In genomic region chr5:128711847-128712246, GRCm38 (mm10) we compare ENCODE assay signal across 13 mouse cellular contexts. TPM values are rescaled to one million over a fixed set of nuclear protein-coding genes. Genes with fewer than 3 reads are reported as not detected.
DNase-seq lines count a peak whose midpoint lies in the region; ATAC-seq and TF ChIP-seq lines count a peak whose summit lies in the region.
"Had no signal": no experiment of that assay in that cellular context is flagged by ENCODE, and none has a peak within 500 bp of the region (broad histone marks: within the 10 kb centered on the region; RNA-seq: fewer than 3 reads in every experiment).

No protein-coding gene starts in this region.

- no peaks in the 10 kb centered on the region for H3K4me1 ChIP-seq in hindbrain, postnatal 0 days (ENCODE audit: insufficient read depth, low read length)
- H3K4me1 ChIP-seq in hindbrain, embryonic 13.5 days (replicated peaks): 0 out of 2 replicates have a peak, but pooled peaks cover 2% of the 10 kb centered on the region
- H3K4me1 ChIP-seq in ES-E14 (ENCODE audit: control insufficient read depth in 2 of 2, insufficient read depth in 2 of 2, low read length in 2 of 2, poor library complexity in 1 of 2): peaks cover 0 to 2% of the 10 kb centered on the region in 2 experiments; a peak in 2 of 4 replicates
- H3K4me1 ChIP-seq: forebrain, embryonic 15.5 days; hindbrain, embryonic 15.5 days; liver, embryonic 15.5 days had no signal

- WGBS in hindbrain, postnatal 0 days: 89% methylated on average over 6 of the region's 6 CpGs
- WGBS in hindbrain, embryonic 13.5 days: 89% methylated on average over 6 of the region's 6 CpGs

- H3K4me2 ChIP-seq in hindbrain, postnatal 0 days (ENCODE audit: low read depth, low read length): no peak overlapping the region
- H3K4me2 ChIP-seq in hindbrain, embryonic 13.5 days: no peak overlapping the region
- H3K4me2 ChIP-seq: forebrain, embryonic 15.5 days; hindbrain, embryonic 15.5 days; liver, embryonic 15.5 days had no signal

- no peaks in the 10 kb centered on the region for H3K36me3 ChIP-seq in hindbrain, postnatal 0 days (ENCODE audit: insufficient read depth, low read length)
- no peaks in the 10 kb centered on the region for H3K36me3 ChIP-seq in hindbrain, embryonic 13.5 days
- H3K36me3 ChIP-seq in ES-E14 (ENCODE audit: control insufficient read depth, insufficient read depth, low read length, poor library complexity, severe bottlenecking): no peaks in the 10 kb centered on the region
- H3K36me3 ChIP-seq: forebrain, embryonic 15.5 days; hindbrain, embryonic 15.5 days; liver, embryonic 15.5 days had no signal

- no peaks in the 10 kb centered on the region for H3K9me3 ChIP-seq in hindbrain, postnatal 0 days (ENCODE audit: low read length)
- H3K9me3 ChIP-seq in hindbrain, embryonic 13.5 days: no peaks in the 10 kb centered on the region
- no peaks in the 10 kb centered on the region for H3K9me3 ChIP-seq in ES-E14 (ENCODE audit: control insufficient read depth, insufficient read depth, low read depth, low read length)
- H3K9me3 ChIP-seq: forebrain, embryonic 15.5 days; hindbrain, embryonic 15.5 days had no signal

- in situ Hi-C loops in ES-E14 (cut with MboI; ENCODE audit: low sequenced_read_pairs in 2 of 2, unreplicated experiment in 2 of 2): no loop called here

- no peaks in the 10 kb centered on the region for H3K27me3 ChIP-seq in hindbrain, postnatal 0 days (ENCODE audit: insufficient read depth, low read length)
- H3K27me3 ChIP-seq in hindbrain, embryonic 13.5 days: no peaks in the 10 kb centered on the region
- H3K27me3 ChIP-seq: forebrain, embryonic 15.5 days; hindbrain, embryonic 15.5 days; liver, embryonic 15.5 days had no signal

- no peak overlapping the region for H3K4me3 ChIP-seq in hindbrain, postnatal 0 days (ENCODE audit: low read length)
- H3K4me3 ChIP-seq in hindbrain, embryonic 13.5 days: no peak overlapping the region
- no peak overlapping the region for H3K4me3 ChIP-seq in ES-E14 (ENCODE audit: insufficient read depth in 1 of 2, low read depth in 1 of 2, low read length in 2 of 2, poor library complexity in 1 of 2, severe bottlenecking in 1 of 2)
- H3K4me3 ChIP-seq: forebrain, embryonic 15.5 days; hindbrain, embryonic 15.5 days; liver, embryonic 15.5 days had no signal

- no peak for ATAC-seq in hindbrain, postnatal 0 days
- no peak for ATAC-seq in hindbrain, embryonic 13.5 days (ENCODE audit: low FRiP score)
- ATAC-seq: forebrain, embryonic 15.5 days had no signal

- no peak overlapping the region for H3K27ac ChIP-seq in hindbrain, postnatal 0 days
- no peak overlapping the region for H3K27ac ChIP-seq in hindbrain, embryonic 13.5 days
- H3K27ac ChIP-seq in ES-E14 (ENCODE audit: insufficient read depth, low read depth, low read length, poor library complexity, severe bottlenecking): no peak overlapping the region
- H3K27ac ChIP-seq: forebrain, embryonic 15.5 days; hindbrain, embryonic 15.5 days; liver, embryonic 15.5 days had no signal

- peak; percentile 64 for TF ChIP-seq CTCF in hindbrain, postnatal 0 days (IDR thresholded peaks at IDR 0.05; ENCODE audit: low read depth)

- H3K9ac ChIP-seq in hindbrain, postnatal 0 days (replicated peaks; ENCODE audit: low read length): no peak overlapping the region
- no peak overlapping the region for H3K9ac ChIP-seq in hindbrain, embryonic 13.5 days
- H3K9ac ChIP-seq in ES-E14 (ENCODE audit: insufficient read depth, low read depth, low read length, poor library complexity, severe bottlenecking): no peak overlapping the region
- H3K9ac ChIP-seq: forebrain, embryonic 15.5 days; hindbrain, embryonic 15.5 days; liver, embryonic 15.5 days had no signal

- DNase-seq in hindbrain, postnatal 0 days (ENCODE audit: low spot score): peak; percentile 44
- peak; percentile 21 for DNase-seq in lung, postnatal 36 days
- DNase-seq in lung, adult 18-20 months: no peak
- DNase-seq in ES-E14 (ENCODE audit: low read depth, low spot score): peak; percentile 60
- peak; percentile 37 for DNase-seq in embryo, embryonic 11 days
- no peak for DNase-seq in B cell, adult 2 months
- DNase-seq: heart, adult 18-20 months had no signal

TF ChIP-seq in ES-E14, 5 proteins besides CTCF, POLR2A, EP300 and RAD21:
- no peak for TF ChIP-seq ZNF384 (IDR thresholded peaks at IDR 0.05; ENCODE audit: low read depth, low read length)
- peak; percentile 30; the same call in 1 of the 2 replicates for TF ChIP-seq ZC3H11A (IDR thresholded peaks at IDR 0.05; ENCODE audit: borderline replicate concordance, low read depth, low read length)
- TF ChIP-seq CHD2 (IDR thresholded peaks at IDR 0.05; ENCODE audit: low read depth, low read length): no peak
- no peak for TF ChIP-seq MAFK (IDR thresholded peaks at IDR 0.05; ENCODE audit: insufficient read depth, low read depth, low read length)
- TF ChIP-seq HCFC1 (IDR thresholded peaks at IDR 0.05; ENCODE audit: borderline replicate concordance, insufficient read depth, low read length): no peak
TF ChIP-seq in ES-E14: peak in this region for 1.

RNA-seq across cellular contexts. Expression of gene Piwil1, which starts 9.5 kb away (rescaled TPM):
- 0.10 and 1.4 TPM in 2 replicates for total RNA-seq in hindbrain, postnatal 0 days (2014; rRNA removed)
- 0.30 and 0.40 TPM in 2 replicates for polyA plus RNA-seq in hindbrain, postnatal 0 days (2015; fragmentation: Nextera tagmentation; extraction: Ambion mirVana)
- 0.18 and 0.19 TPM in 2 replicates for polyA plus RNA-seq in hindbrain, embryonic 13.5 days (2015; fragmentation: Nextera tagmentation; extraction: Ambion mirVana)
- 0.26 and 0.62 TPM in 2 replicates for total RNA-seq in ES-E14 (2012; rRNA removed)
- total RNA-seq: heart, adult 18-20 months; monocyte, adult 5-6 weeks had no signal
- polyA plus RNA-seq: liver, embryonic 15.5 days; stomach, embryonic 14.5 days had no signal

Comparison
In these comparisons a context has a peak if more than half of its experiments do, and no peak if none do; other contexts are left out.
1. DNase-seq: peak in hindbrain, postnatal 0 days (single experiment), lung, postnatal 36 days (single experiment), ES-E14 (single experiment) and embryo, embryonic 11 days (single experiment); none in lung, adult 18-20 months (0 of 2) and B cell, adult 2 months (0 of 2).